Mouse (Mus musculus) G1E (cell line): Measurements from ENCODE around the gene Rimbp3.

Source experiments
- CTCF ChIP-seq: IDR thresholded peaks from 2 replicates; pipeline ENCODE4 v1.5.1; 2012; ENCODE audit warnings: low read depth, low read length, inconsistent platforms, mixed read lengths
- GATA1 ChIP-seq: IDR thresholded peaks from 2 replicates; pipeline ENCODE4 v1.6.1; 2012; ENCODE audit warnings: borderline replicate concordance, low read length, inconsistent platforms, mixed read lengths
- GATA2 ChIP-seq: IDR thresholded peaks from 2 replicates; pipeline ENCODE4 v1.6.1; 2012; ENCODE audit warnings: low read depth, low read length, inconsistent platforms, borderline replicate concordance
- POLR2AphosphoS5 ChIP-seq: IDR thresholded peaks from 2 replicates; pipeline ENCODE4 v1.6.1; 2012; ENCODE audit warnings: low read depth, low read length, inconsistent platforms; ENCODE audit not compliant: insufficient replicate concordance

GRCm38 (mm10) chr16:17181382-17181781 lies 27.0 kb upstream of the Rimbp3 start:
- TF ChIP-seq CTCF (no peak), GATA2 (no peak), GATA1 (no peak), POLR2AphosphoS5 (no peak)
